12 mouse cellular contexts compared by ENCODE assay signal in the genomic region with DNA sequence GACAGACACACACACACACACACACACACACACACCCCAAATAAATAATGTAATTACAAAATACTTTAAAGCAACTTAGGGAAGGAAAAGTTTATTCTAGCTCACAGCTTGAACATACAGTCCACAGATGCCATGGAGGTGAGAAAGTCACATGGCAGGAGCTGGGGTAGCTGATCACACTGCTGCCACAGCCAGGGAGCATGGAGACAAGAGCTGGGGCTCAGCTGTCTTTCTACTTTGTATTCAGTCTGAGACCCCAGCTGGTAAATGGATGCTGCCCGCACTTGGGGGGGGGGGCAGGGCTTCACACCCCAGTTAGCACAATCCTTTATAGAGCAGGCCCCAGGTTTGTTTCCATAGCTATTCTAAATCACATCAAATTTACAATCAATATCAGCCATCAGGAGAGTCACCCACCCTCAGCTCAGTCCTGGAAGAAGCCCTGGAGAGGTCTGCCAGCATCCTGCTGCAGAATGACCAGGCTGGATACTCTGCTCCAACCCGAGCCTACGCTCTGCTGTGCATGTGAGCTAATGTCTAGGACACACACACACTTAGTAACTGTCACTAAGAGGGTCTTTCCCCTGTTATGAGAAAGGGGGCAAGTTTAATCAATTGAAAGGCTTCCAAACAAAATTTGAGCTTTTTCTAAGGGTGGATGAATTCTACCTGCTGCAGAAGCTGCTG.
"Had no signal": no experiment of that assay in that cellular context is flagged by ENCODE, and none has a peak within 500 bp of the region (broad histone marks: within the 10 kb centered on the region; RNA-seq: fewer than 3 reads in every experiment).

No protein-coding gene starts in this region.

- H3K4me2 ChIP-seq: limb, embryonic 15.5 days; liver, embryonic 13.5 days; lung, embryonic 15.5 days; stomach, embryonic 15.5 days had no signal

- H3K27me3 ChIP-seq: limb, embryonic 15.5 days; liver, embryonic 13.5 days; lung, embryonic 15.5 days; stomach, embryonic 15.5 days had no signal

- ATAC-seq: intestine, postnatal 0 days; liver, postnatal 0 days had no signal

- DNase-seq: kidney, adult 8-10 months; kidney, postnatal 36 days; layer of hippocampus, adult 9-11 months; layer of hippocampus, postnatal 36 days; liver, embryonic 13.5 days; liver, postnatal 0 days; lung, postnatal 14 days had no signal

- H3K9me3 ChIP-seq: limb, embryonic 15.5 days; liver, embryonic 13.5 days; lung, embryonic 15.5 days; stomach, embryonic 15.5 days had no signal

- H3K4me1 ChIP-seq: limb, embryonic 15.5 days; liver, embryonic 13.5 days; lung, embryonic 15.5 days; stomach, embryonic 15.5 days had no signal

- H3K36me3 ChIP-seq: limb, embryonic 15.5 days; liver, embryonic 13.5 days; lung, embryonic 15.5 days; stomach, embryonic 15.5 days had no signal

- H3K9ac ChIP-seq: limb, embryonic 15.5 days; liver, embryonic 13.5 days; liver, postnatal 0 days; lung, embryonic 15.5 days; stomach, embryonic 15.5 days had no signal

- H3K27ac ChIP-seq: limb, embryonic 15.5 days; liver, embryonic 13.5 days; lung, embryonic 15.5 days; macrophage; stomach, embryonic 15.5 days had no signal

- H3K4me3 ChIP-seq: limb, embryonic 15.5 days; liver, embryonic 13.5 days; lung, embryonic 15.5 days; stomach, embryonic 15.5 days had no signal
